Mouse (Mus musculus) lung, embryonic 14.5 days (tissue): Measurements from ENCODE around the gene Serpine2. TPM values are rescaled to one million over a fixed set of nuclear protein-coding genes. Genes with fewer than 3 reads are reported as not detected.
A peak's percentile ranks its signal among the peaks of the same experiment; 100 is the strongest.

Experiments
- ATAC-seq: fragments of 200-750 bp; cut with Nextera tagmentation; 2 replicates; pipeline ENCODE4 v1.8.0; 2017; ENCODE audit warnings: mild to moderate bottlenecking, moderate TSS enrichment, moderate library complexity; ENCODE audit not compliant: insufficient read depth
- DNase-seq: peaks from one replicate; pipeline ENCODE4 v3.0.0-alpha.2; 2015
- H3K27ac ChIP-seq: fragments of 300-500 bp; sonication (generic); 2 replicates; pipeline ENCODE4 v1.5.1; 2014; ENCODE audit warnings: low read depth, mild to moderate bottlenecking, moderate library complexity
- H3K27me3 ChIP-seq: fragments of 300-500 bp; sonication (generic); 2 replicates; pipeline ENCODE4 v1.6.1; 2014; ENCODE audit warnings: low read length, control low read depth; ENCODE audit not compliant: insufficient read depth
- H3K36me3 ChIP-seq: fragments of 300-500 bp; sonication (generic); 2 replicates; pipeline ENCODE4 v1.6.1; 2014; ENCODE audit warnings: control low read depth; ENCODE audit not compliant: insufficient read depth
- H3K4me1 ChIP-seq: fragments of 300-500 bp; sonication (generic); 2 replicates; pipeline ENCODE4 v1.6.1; 2014; ENCODE audit warnings: antibody characterized with exemption, control low read depth; ENCODE audit not compliant: insufficient read depth
- H3K4me2 ChIP-seq: fragments of 300-500 bp; sonication (generic); 2 replicates; pipeline ENCODE4 v1.6.1; 2014; ENCODE audit warnings: mild to moderate bottlenecking
- H3K4me3 ChIP-seq: fragments of 300-500 bp; sonication (generic); 2 replicates; pipeline ENCODE4 v1.5.1; 2014; ENCODE audit warnings: low read depth, low read length
- H3K9ac ChIP-seq: fragments of 300-500 bp; sonication (generic); 2 replicates; pipeline ENCODE4 v1.6.1; 2014
- H3K9me3 ChIP-seq: fragments of 300-500 bp; sonication (generic); 2 replicates; pipeline ENCODE4 v1.6.1; 2016; ENCODE audit warnings: low read depth, low read length, control low read depth
- CTCF ChIP-seq: IDR thresholded peaks from 2 replicates; pipeline ENCODE4 v1.5.1; 2016; ENCODE audit warnings: antibody characterized with exemption, low read depth
- WGBS: fragments of 180-500 bp; shearing (Covaris S2); extraction: QIAGEN DNeasy Blood & Tissue Kit; methylation state at CpG from one replicate; pipeline ENCODE4 v1.1.7; 2014; 5-methylcytosine and 5-hydroxymethylcytosine counted together
- polyA plus RNA-seq: library from polyadenylated mRNA; unstranded; fragments of >200 nt; fragmentation: Nextera tagmentation; extraction: Ambion mirVana; gene quantifications from 2 replicates; pipeline ENCODE4 v1.2.1, GENCODE M21; 2014

Gene Serpine2
- polyA plus RNA-seq, 1 experiment from 2014 or later: 341 TPM

DNA sequence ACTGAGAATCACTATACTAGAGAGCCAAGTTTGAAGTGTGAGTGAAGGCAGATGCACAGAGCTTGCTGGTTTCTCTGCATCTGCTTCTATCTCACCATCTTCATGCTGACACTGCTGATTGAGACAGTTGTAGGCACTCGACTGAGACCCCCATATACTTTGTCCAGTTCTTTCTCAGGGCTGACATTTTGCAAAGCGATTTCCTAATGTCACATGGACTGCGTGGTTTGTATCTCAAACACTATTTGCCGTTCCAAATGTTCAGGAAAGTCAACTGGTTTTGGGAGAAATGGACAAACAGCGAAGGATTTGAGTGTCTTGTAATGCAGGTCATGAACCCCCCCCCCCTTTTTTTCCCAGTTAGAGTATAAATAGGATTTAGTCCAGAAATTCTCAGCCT, 1.0 kb downstream of the Serpine2 start:
- WGBS: 41% methylated on average over 5 of the region's 5 CpGs
- no peak overlapping the region for H3K9ac ChIP-seq
- ATAC-seq: peak; percentile 29

DNA sequence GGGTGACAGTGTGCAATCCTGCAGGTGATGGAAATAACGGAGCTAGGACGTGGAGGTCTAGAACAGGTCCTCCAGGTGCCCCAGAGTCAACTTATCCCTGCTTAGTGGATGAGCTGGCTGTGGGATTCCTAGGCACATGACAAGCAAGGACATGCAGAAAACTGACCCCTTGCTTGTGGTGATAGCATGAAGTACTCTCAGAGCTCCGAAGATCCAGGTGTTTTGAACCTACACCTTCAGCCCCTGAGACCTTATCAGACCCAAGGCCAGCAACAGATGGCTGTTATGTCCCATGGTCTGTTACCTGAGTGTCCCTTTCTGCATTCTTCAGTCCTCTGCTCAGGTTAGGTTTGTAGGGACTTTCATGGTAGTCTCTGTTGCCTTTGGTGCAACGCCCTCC, 2.0 kb downstream of the Serpine2 start:
- 19% methylated on average over 4 of the region's 4 CpGs for WGBS
- Histone ChIP-seq H3K27ac (peak overlapping the region; percentile 65), H3K4me1 (peaks cover 23% of the 10 kb centered on the region), H3K9ac (peak overlapping the region; percentile 87), H3K4me2 (peak overlapping the region; percentile 90), H3K9me3 (no peaks in the 10 kb centered on the region), H3K27me3 (no peaks in the 10 kb centered on the region), H3K36me3 (no peaks in the 10 kb centered on the region), H3K4me3 (peak overlapping the region; percentile 77)
- no peak for TF ChIP-seq CTCF
- ATAC-seq (peak; percentile 3; the same call in 1 of the 2 replicates), DNase-seq (no peak)

More for the DNA sequence above, 1.0 kb downstream of the Serpine2 start:
- Histone ChIP-seq H3K27ac (peak overlapping the region; percentile 89), H3K4me2 (peak overlapping the region; percentile 46), H3K36me3 (no peaks in the 10 kb centered on the region), H3K4me1 (peaks cover 23% of the 10 kb centered on the region), H3K27me3 (no peaks in the 10 kb centered on the region), H3K9me3 (no peaks in the 10 kb centered on the region), H3K4me3 (no peak overlapping the region)
- no peak for TF ChIP-seq CTCF
- peak; percentile 81 for DNase-seq

DNA sequence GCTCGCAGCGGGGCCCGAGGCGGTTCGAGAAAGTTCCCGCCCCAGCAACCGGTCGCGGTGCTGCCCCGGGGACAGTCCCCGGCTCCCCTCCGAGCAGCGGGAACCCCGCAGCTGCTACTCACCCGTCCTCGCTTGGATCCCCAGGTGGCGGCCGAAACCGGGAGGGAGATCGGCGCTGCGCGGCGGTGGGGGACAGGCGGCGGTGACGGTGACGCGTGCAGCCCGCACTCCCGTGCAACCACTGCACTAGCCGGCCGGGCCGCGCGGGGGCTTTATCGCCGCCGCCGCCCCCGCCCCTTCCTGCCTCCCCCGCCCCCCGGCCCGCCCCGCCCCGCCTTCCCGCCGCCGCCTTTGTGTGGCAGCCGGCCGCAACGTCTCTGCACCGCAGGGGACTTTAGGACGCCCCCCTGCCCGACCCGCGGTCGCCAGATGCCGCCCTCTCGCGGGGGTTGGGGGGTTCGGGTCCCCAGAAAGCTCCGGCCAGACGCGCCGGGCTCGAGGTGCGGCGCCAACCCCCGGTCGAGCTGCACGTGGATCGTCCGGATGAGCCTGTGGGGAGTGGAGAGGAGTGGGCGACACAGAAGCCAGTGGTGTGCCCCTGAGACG, 2.5 kb downstream of the Serpine2 start:
- ATAC-seq (peak; percentile 61), DNase-seq (peak; percentile 77)
- WGBS: under 1% methylated on average over 58 of the region's 76 CpGs
- no peaks in the 10 kb centered on the region for H3K36me3 ChIP-seq
- H3K9ac ChIP-seq: peak overlapping the region; percentile 87
- H3K27me3 ChIP-seq: no peaks in the 10 kb centered on the region
- TF ChIP-seq CTCF: no peak
- peaks cover 23% of the 10 kb centered on the region for H3K4me1 ChIP-seq
- H3K4me3 ChIP-seq: peak overlapping the region; percentile 77
- H3K9me3 ChIP-seq: no peaks in the 10 kb centered on the region
- peak overlapping the region; percentile 65; the same call in 1 of the 2 replicates for H3K27ac ChIP-seq
- H3K4me2 ChIP-seq: peak overlapping the region; percentile 90

DNA sequence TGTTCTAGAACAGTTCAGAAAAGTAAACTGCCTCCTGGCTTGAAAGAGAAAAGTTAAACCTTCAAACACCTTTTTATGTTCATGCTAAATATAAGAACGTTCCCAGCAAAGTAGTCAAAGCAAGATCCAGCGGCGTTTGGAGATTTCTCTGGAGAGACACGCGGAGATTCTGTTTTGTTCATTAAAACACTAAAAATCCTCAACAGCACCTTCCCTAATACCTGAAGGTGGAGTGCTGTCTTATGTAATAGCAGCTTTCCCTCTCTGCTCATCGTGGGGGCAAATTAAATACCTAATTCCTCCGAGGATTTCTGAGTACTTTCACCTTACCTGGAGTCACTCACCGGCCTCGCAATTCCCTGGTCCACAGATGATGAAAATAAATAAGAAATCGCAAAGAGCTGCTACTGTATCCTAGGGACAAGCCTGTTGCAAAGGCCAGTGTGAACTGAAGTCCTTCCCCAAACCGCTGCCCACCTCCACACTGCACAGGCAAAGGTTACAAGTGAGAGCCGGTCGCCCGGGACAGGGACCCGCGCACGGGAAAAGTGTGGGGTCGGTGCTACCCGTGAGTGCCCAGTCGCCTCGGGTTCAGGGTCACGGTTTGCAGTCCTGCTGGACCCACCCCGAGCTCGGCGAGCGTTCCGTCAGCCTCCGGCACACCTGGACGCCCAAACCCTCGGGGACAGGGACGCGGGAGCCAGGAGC, 3.1 kb downstream of the Serpine2 start:
- 1% methylated on average over 32 of the region's 32 CpGs for WGBS
- H3K4me3 ChIP-seq: peak overlapping the region; percentile 77
- TF ChIP-seq CTCF: no peak
- no peaks in the 10 kb centered on the region for H3K9me3 ChIP-seq
- H3K27me3 ChIP-seq: no peaks in the 10 kb centered on the region
- no peaks in the 10 kb centered on the region for H3K36me3 ChIP-seq
- H3K27ac ChIP-seq: peak overlapping the region; percentile 65; the same call in 1 of the 2 replicates
- H3K4me1 ChIP-seq: peaks cover 23% of the 10 kb centered on the region
- H3K9ac ChIP-seq: peak overlapping the region; percentile 87
- peak overlapping the region; percentile 90 for H3K4me2 ChIP-seq
- ATAC-seq: peak; percentile 12
- DNase-seq: peak; percentile 28

- no peak for DNase-seq
- H3K36me3 ChIP-seq: no peaks in the 10 kb centered on the region
- H3K4me1 ChIP-seq: peaks cover 23% of the 10 kb centered on the region
- ATAC-seq: no peak
- no peaks in the 10 kb centered on the region for H3K9me3 ChIP-seq
- H3K4me3 ChIP-seq: peak overlapping the region; percentile 77
- no peak overlapping the region for H3K27ac ChIP-seq
- WGBS: 43% methylated on average over 4 of the region's 4 CpGs
- peak overlapping the region; percentile 90 for H3K4me2 ChIP-seq
- H3K9ac ChIP-seq: no peak overlapping the region
- TF ChIP-seq CTCF: 0 out of 2 replicates have a peak, but pooled peaks have one; percentile 11
- H3K27me3 ChIP-seq: no peaks in the 10 kb centered on the region
Observed at GRCm38 (mm10) chr1:79856756-79857155, 4.2 kb downstream of the Serpine2 start.

GRCm38 (mm10) chr1:79853527-79853926, 7.5 kb downstream of the Serpine2 start:
- Histone ChIP-seq H3K27me3 (no peaks in the 10 kb centered on the region), H3K36me3 (no peaks in the 10 kb centered on the region), H3K4me3 (no peak overlapping the region), H3K9me3 (no peaks in the 10 kb centered on the region), H3K9ac (no peak overlapping the region), H3K4me1 (peaks cover 4% of the 10 kb centered on the region; the same call in 1 of the 2 replicates), H3K4me2 (no peak overlapping the region), H3K27ac (no peak overlapping the region)
- 91% methylated on average over 3 of the region's 3 CpGs for WGBS
- DNase-seq (no peak), ATAC-seq (no peak)
- no peak for TF ChIP-seq CTCF

GRCm38 (mm10) chr1:79850341-79850740, 10.6 kb downstream of the Serpine2 start:
- Histone ChIP-seq H3K9ac (no peak overlapping the region), H3K27ac (no peak overlapping the region), H3K4me2 (no peak overlapping the region), H3K9me3 (no peaks in the 10 kb centered on the region), H3K4me1 (no peaks in the 10 kb centered on the region), H3K27me3 (no peaks in the 10 kb centered on the region), H3K36me3 (no peaks in the 10 kb centered on the region), H3K4me3 (no peak overlapping the region)
- no peak for DNase-seq
- no peak for ATAC-seq
- TF ChIP-seq CTCF: no peak
- WGBS: 52% methylated on average over 10 of the region's 10 CpGs
